Mouse (Mus musculus) testis, adult 2 months (tissue): ENCODE measurements around the gene Efhd2. TPM values are rescaled to one million over a fixed set of nuclear protein-coding genes. Genes with fewer than 3 reads are reported as not detected.

ENCODE experiments used
- H3K27ac ChIP-seq: fragments of 200-500 bp; 2 replicates; pipeline ENCODE4 v1.5.1; 2012; ENCODE audit warnings: low read depth, low read length; ENCODE audit not compliant: control insufficient read depth, insufficient read depth
- H3K27me3 ChIP-seq: fragments of 200-500 bp; 2 replicates; pipeline ENCODE4 v1.6.1; 2012; ENCODE audit warnings: mild to moderate bottlenecking, low read length, moderate library complexity; ENCODE audit not compliant: control insufficient read depth, insufficient read depth
- H3K36me3 ChIP-seq: fragments of 200-500 bp; 2 replicates; pipeline ENCODE4 v1.6.1; 2012; ENCODE audit warnings: mild to moderate bottlenecking, low read length; ENCODE audit not compliant: control insufficient read depth, insufficient read depth
- H3K4me1 ChIP-seq: fragments of 200-500 bp; 2 replicates; pipeline ENCODE4 v1.6.1; 2012; ENCODE audit warnings: low read length; ENCODE audit not compliant: control insufficient read depth, insufficient read depth
- H3K4me3 ChIP-seq: fragments of 200-500 bp; 2 replicates; pipeline ENCODE4 v1.5.1; 2012; ENCODE audit warnings: low read depth, mild to moderate bottlenecking, low read length, moderate library complexity, mixed read lengths; ENCODE audit not compliant: control insufficient read depth
- CTCF ChIP-seq: fragments of 200-500 bp; IDR thresholded peaks from 2 replicates; pipeline ENCODE4 v1.5.1; 2012; ENCODE audit warnings: low read depth, mild to moderate bottlenecking, inconsistent platforms, low read length, moderate library complexity; ENCODE audit not compliant: control insufficient read depth, insufficient read depth, insufficient replicate concordance
- POLR2A ChIP-seq: fragments of 200-500 bp; IDR thresholded peaks from 2 replicates; pipeline ENCODE4 v1.6.1; 2012; ENCODE audit warnings: low read depth, mild to moderate bottlenecking, inconsistent platforms, low read length, moderate library complexity; ENCODE audit not compliant: control insufficient read depth
- polyA plus RNA-seq: library from polyadenylated mRNA; depleted of rRNA; stranded (reverse); fragments of >200 nt; gene quantifications from 2 replicates; pipeline ENCODE4 v1.2.3, GENCODE M21; 2012

Efhd2 gene
- polyA plus RNA-seq, 1 experiment: 57.6 TPM

DNA sequence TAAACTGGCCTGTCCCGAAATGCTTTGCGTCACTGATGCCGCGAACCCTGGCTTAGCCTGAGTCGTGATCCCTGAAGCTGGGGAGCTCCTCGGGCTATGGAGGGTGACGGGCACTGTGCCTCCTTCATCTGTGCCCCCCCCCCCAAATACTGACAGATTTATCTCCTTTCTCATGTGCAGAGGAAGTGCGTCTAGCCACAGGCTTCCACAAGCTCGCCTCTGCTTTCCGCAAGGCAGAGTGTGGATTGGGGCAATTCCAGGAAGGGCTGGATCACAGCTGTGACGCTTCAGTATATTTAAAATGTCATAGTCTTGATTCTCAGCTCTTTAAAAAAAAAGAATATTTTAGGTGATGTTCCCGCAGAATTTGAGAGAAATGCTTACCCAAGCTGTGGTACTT, 21.1 kb upstream of the Efhd2 start:
- no peak overlapping the region for H3K27ac ChIP-seq
- no peaks in the 10 kb centered on the region for H3K36me3 ChIP-seq
- H3K4me3 ChIP-seq: no peak overlapping the region
- no peaks in the 10 kb centered on the region for H3K4me1 ChIP-seq
- H3K27me3 ChIP-seq: no peaks in the 10 kb centered on the region
- TF ChIP-seq CTCF (no peak), POLR2A (no peak)

DNA sequence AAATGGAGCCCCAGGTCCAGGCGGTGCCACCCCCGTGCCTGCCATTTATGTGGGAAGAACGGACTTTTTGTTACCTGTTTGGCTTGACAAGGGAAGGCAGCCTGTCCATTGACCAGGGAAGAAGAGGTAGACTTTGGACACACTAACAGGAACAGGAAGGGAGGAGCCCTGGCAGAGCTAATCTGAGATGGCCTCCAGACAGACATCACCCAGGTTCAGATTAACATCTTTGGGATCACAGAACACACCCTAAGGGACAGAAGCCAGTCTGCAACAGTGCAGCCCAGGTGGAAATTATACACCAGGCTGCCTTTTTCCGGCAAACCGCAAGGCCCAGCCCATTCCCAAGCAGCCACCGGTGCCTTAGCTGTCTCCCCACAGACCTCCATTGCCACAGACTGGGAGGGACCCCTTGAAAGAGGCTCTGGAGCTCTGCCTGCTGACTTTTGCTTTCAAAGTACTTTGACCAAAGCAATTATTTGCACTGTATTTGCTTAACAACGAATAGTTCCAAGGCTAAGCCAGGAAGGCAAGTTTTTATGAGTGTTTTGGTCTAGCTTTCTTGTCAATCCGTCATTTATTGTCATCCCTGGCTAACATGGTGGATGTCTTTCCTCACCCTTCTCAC, 18.6 kb upstream of the Efhd2 start:
- H3K4me1 ChIP-seq: no peaks in the 10 kb centered on the region
- H3K4me3 ChIP-seq: no peak overlapping the region
- H3K27me3 ChIP-seq: no peaks in the 10 kb centered on the region
- no peaks in the 10 kb centered on the region for H3K36me3 ChIP-seq
- H3K27ac ChIP-seq: no peak overlapping the region
- TF ChIP-seq CTCF (no peak), POLR2A (no peak)

DNA sequence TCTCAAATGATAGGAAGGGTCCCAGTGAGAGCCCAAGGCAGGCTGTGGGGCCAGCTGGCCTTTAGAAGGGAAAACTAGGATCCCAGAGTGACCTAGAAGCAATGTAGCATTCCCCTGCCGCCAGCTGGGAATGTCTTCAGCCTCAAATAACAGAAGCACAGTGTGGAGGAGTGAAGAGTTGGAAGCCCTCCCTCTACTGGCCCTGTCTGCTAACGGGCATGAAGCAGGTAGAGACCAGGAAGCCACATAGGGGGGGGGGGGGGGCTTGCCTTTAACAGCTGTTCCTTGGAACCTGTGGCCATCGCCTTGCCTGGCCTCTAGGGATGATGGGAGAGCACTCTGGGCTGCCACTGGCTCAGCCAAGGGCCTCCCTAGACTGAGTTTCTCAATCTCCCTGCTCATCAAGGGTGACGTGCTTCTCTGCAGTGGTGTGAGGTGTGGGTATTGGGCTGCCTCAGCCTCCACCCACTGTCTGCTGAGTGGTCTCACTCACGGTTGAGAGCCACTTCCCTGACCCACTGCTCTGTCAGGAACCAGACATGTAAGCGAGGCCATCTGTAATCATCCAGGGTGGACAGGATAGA, 11.8 kb upstream of the Efhd2 start:
- H3K36me3 ChIP-seq: no peaks in the 10 kb centered on the region
- no peaks in the 10 kb centered on the region for H3K27me3 ChIP-seq
- no peak overlapping the region for H3K4me3 ChIP-seq
- H3K4me1 ChIP-seq: no peaks in the 10 kb centered on the region
- no peak overlapping the region for H3K27ac ChIP-seq
- TF ChIP-seq CTCF (no peak), POLR2A (no peak)

DNA sequence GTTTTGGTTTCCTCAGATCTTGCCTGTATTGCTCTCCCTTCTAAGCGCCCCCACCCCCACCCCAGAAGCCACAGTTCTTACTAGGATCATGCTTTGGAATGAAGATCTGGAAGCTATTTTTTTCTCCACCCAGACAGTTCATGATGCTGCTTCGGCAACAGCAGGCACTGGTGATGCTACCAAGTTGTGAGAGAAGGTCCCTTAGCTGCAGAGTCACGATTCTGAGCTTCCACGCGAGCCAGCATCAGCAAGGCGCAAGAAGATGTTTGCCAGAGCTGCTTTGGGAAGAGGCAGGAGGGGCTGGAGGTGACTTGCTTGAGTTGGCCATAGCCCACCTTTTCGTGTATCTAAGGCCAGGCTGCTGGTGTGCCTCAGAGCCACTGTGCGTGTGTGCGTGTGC, 10.7 kb upstream of the Efhd2 start:
- Histone ChIP-seq H3K36me3 (no peaks in the 10 kb centered on the region), H3K4me3 (no peak overlapping the region), H3K27ac (no peak overlapping the region), H3K27me3 (no peaks in the 10 kb centered on the region), H3K4me1 (no peaks in the 10 kb centered on the region)
- TF ChIP-seq CTCF: no peak
- no peak for TF ChIP-seq POLR2A

DNA sequence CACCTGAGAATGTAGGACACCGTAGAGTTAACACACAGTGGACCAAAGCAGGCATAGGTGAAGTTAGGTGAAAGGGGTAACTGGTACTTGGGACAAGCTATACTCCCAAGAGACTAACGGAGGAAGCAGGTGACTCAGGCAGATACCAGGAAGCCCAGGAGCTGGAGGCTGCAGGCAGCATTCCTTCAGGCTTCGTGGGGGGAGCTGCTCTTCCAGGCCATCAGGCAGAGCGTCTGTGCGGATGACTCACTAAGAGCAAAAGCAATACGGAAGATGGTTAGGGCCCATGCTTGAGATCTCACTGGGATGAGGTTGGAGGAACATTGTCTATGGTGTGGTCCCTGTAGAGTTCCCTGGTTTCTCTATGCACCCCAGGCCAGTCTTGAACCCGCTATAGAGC, 8.1 kb upstream of the Efhd2 start:
- H3K27ac ChIP-seq: no peak overlapping the region
- no peak for TF ChIP-seq CTCF
- TF ChIP-seq POLR2A: no peak
- no peak overlapping the region for H3K4me3 ChIP-seq
- peaks cover 4% of the 10 kb centered on the region for H3K4me1 ChIP-seq
- H3K36me3 ChIP-seq: no peaks in the 10 kb centered on the region
- no peaks in the 10 kb centered on the region for H3K27me3 ChIP-seq

DNA sequence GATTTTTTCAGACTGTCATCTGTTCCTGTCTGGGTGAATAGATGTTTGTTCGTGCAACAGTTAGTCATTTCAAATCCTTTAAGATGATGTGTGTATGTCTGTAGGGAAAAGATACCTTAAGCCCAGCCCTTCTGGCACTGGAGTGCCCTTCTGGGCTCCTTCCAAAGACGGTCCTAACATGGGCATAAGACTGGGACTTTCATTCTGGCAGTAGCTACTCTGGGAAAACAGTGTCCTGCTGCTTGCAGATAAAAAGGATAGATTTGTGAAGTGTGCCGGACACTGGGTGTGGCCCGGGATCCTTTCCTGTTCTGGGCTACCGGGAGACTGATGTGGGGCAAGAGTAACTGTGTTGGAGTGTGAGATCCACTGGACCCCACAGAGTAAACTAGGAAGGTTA, 7.2 kb upstream of the Efhd2 start:
- H3K27ac ChIP-seq: no peak overlapping the region
- TF ChIP-seq POLR2A: no peak
- no peak for TF ChIP-seq CTCF

DNA sequence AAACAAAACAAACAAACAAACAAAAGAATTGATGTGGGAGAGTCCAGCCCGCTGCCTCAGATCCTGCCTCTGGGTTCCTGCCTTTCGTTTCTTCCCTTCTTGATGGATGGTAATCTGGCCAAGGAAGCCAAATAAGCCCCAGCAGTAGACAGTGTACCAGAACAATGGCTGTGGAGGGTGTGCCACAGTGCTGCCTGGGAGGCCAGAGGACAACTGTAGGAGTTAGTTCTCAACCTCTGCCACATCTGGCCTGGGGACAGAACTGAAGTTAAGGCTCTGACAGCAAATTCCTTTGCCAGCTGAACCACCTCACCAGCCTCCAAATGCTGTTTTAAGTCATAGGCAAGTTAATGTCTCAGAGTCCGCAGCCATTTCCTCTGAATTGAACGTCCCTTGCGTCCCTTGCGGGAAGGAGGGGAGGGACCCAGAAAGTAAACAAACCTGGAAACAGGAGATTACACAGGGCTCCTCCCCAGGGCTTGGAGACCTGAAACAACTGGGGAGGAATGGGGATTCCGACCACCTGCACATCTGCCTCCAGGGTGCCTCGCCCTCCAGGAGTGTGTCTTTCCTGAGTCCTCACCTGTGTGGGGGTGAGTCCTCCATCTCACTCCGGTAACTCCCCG, 6.7 kb upstream of the Efhd2 start:
- H3K27ac ChIP-seq: no peak overlapping the region
- H3K4me1 ChIP-seq: peaks cover 4% of the 10 kb centered on the region
- TF ChIP-seq POLR2A: no peak
- TF ChIP-seq CTCF: no peak
- no peaks in the 10 kb centered on the region for H3K36me3 ChIP-seq
- H3K4me3 ChIP-seq: no peak overlapping the region
- H3K27me3 ChIP-seq: no peaks in the 10 kb centered on the region

More for the DNA sequence above, 7.2 kb upstream of the Efhd2 start:
- H3K4me1 ChIP-seq: peaks cover 4% of the 10 kb centered on the region
- H3K4me3 ChIP-seq: no peak overlapping the region
- no peaks in the 10 kb centered on the region for H3K36me3 ChIP-seq
- H3K27me3 ChIP-seq: no peaks in the 10 kb centered on the region
